ENCODE assay signal across 11 mouse cellular contexts in genomic region chr14:72294631-72295030, GRCm38 (mm10).
"Had no signal": no experiment of that assay in that cellular context is flagged by ENCODE, and none has a peak within 500 bp of the region (broad histone marks: within the 10 kb centered on the region; RNA-seq: fewer than 3 reads in every experiment).

No protein-coding gene starts in this region.

- H3K36me3 ChIP-seq: limb, embryonic 10.5 days; liver, embryonic 15.5 days; midbrain, embryonic 12.5 days had no signal

- H3K4me1 ChIP-seq: liver, embryonic 15.5 days; midbrain, embryonic 12.5 days had no signal

- H3K27me3 ChIP-seq: liver, embryonic 15.5 days had no signal

- DNase-seq: kidney, adult 11 months; kidney, adult 9 months; kidney, postnatal 10 days; lung, adult 2 months; lung, postnatal 36 days had no signal

- H3K9ac ChIP-seq: liver, embryonic 15.5 days; midbrain, embryonic 12.5 days had no signal

- H3K9me3 ChIP-seq: limb, embryonic 10.5 days; liver, embryonic 15.5 days; midbrain, embryonic 12.5 days had no signal

- H3K4me2 ChIP-seq: liver, embryonic 11.5 days; liver, embryonic 15.5 days; midbrain, embryonic 12.5 days had no signal

- H3K4me3 ChIP-seq: left cerebral cortex, adult 2 months; limb, embryonic 10.5 days; liver, embryonic 15.5 days; midbrain, embryonic 12.5 days had no signal

- H3K27ac ChIP-seq: left cerebral cortex, adult 2 months; limb, embryonic 10.5 days; liver, embryonic 15.5 days; midbrain, embryonic 12.5 days; stomach, postnatal 0 days had no signal
